Mouse (Mus musculus): ENCODE results near the gene 4430402I18Rik.
A peak's percentile ranks its signal among the peaks of the same experiment; 100 is the strongest.
"Not testable (repeated sequence)": the region's sequence is repeated elsewhere in the genome, so short reads cannot be mapped to it uniquely, and the experiment has no call there.

4430402I18Rik gene

DNA sequence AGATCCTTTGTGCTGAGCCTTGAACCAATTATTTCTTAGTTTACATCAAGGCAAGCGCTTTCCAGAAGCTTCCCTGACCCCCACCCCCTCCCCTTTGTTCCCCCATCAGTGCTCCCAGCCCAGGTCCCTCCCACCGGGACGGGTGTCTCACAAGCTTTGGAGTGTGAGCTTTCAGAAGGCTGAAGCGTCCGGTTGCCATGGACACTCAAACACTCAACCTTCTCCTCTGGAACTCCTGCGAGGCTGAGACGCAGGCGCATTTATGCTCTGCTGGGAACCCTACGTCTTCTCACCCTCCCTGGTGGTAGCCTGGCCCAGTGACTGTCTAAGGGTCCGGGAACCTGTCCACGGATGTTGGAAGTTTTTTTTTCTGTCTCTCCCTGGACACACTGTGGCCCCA lies at the start of gene 4430402I18Rik:
TSS of gene 4430402I18Rik (minus strand) at position 149 of the 400 bp plus-strand sequence.
- peak; percentile 73 for DNase-seq (ENCODE audit: low spot score)

DNA sequence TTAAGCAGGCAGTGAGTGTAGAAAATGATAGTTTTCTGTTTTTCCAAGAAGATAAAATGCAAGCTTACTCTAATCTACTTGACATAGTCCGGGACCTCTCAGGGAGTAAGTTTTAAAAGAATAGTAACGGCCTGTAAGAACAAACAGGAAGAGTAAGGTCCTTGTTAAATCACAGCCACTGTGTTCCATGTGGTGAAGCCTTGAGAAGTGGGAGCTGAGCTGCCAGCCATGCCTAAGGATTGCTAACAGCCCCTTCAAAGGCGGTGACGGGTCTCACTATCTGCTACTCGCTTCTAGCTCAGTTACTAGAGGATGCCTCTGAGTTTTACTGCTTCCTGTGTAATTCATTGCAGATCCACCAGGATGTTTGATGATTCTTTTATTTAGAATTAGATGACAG lies 49.2 kb upstream of the 4430402I18Rik start:
- no peak for DNase-seq (ENCODE audit: low spot score)

DNA sequence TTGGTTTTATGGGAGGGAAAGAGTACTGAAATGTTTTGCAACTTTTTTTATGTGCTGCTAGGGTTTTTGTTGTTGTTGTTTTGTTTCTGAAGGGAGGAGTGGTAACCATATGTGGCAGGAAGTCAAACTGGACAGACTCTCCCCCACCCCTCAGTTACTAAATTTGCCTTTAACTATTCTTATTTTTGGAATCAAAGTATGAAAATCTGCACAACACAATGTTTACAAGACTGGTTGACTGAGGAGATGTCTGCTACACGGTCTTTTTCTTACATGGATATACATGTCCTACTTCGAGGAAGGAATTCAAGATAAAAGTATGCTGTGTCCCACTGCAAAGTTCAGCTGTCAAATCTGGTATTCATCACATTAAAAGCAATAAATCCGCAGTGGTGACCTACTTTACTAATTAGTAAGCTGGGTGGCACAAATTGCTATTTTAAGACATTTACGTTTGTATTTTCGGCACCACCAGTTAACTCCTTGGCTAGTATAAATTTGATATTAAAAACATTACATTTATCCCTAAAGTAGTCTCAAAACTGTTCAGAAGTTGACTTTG lies 48.7 kb upstream of the 4430402I18Rik start:
- no peak for DNase-seq (ENCODE audit: low spot score)

DNA sequence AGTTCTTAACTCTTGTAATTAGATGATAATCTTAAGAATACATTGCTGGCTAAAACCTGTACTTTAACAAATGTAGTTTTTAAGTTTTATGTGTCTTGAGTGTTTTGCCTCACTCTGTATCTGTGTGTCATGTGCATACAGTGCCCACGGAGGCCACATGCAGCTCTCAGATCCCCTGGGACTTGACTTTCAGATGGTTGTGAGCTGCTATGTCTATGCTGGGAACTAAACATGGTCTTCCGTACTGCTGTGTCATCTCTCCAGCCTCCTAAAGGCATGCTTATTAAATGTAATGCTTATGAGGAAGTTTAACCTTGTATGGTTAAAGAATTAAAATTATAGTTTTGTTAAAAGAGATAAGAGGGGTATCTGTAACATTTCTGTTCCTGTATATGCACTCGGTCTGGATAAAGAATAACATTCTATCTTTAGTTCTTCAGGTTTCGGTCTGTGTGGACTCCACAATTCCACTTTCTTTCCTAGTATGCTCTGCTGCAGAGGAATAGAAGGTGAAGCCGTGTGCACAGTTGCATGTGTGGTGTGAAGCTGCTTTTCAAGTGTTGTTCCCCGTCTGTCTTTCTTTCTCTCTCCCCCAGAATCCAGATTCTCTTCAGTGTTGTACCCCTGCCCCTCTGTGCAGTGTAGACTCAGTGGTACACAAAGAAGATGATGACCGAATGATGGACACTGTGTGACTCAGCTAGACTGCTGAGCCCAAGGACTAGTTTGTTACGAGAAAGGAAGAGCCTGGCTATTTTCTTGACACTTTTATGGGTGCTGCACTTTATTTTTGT lies 48.0 kb upstream of the 4430402I18Rik start:
- DNase-seq (ENCODE audit: low spot score) = no peak

DNA sequence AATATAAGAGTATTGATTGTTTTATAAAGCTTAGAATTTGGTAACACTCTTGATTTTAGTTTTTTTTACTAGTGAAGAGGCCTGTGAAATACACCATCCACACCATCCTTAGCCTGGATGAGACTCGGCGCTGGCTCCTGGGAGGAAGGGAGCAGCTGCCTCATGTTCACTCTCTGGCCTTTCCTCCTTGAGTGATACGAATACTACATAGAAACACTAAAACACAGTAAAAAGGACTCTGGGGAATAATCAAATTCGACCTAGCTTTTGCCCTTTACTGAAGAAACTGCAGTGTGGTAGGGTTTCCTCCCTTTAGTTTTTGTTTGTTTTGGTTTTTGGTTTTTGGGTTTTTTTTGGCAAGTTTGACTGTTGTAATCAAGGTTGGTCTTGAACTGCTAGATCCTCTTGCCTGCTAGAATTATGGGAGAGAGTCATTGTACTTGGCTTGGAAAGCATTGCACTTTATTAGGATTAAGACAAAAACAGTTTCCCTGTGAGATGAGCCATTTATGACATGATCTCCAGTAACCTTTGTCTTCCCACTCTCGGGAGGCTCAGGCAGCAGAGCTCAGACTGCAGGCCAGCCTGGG lies 47.0 kb upstream of the 4430402I18Rik start:
- DNase-seq (ENCODE audit: low spot score) = no peak

DNA sequence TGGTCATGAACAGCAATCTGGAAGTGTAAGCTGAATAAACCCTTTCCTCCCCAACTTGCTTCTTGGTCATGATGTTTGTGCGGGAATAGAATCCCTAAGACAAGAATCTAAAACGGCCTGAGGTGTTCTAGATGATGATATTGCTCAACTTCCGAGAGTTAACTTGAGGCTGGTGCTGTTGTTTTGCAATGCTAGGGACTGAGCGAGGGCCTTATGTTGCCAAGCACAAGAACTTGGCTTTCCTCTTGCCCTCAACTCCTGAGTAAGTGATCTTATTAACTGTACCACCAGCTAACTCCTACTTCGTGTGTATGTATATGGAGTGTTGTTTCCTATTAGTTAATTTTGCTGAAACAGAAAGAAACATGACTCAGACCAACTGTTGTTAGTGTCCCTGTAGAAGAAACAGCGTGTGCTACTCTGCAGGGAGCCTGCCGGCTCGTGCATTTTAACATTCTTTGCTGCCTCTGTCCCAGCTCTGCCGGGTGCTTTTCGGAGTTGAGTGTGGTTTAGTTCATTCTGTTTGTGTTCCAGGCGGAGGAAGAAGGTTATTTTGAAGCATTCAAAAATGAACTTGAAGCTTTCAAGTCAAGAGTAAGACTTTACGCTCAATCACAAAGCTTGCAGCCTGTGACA lies 43.9 kb upstream of the 4430402I18Rik start:
- no peak for DNase-seq (ENCODE audit: low spot score)

DNA sequence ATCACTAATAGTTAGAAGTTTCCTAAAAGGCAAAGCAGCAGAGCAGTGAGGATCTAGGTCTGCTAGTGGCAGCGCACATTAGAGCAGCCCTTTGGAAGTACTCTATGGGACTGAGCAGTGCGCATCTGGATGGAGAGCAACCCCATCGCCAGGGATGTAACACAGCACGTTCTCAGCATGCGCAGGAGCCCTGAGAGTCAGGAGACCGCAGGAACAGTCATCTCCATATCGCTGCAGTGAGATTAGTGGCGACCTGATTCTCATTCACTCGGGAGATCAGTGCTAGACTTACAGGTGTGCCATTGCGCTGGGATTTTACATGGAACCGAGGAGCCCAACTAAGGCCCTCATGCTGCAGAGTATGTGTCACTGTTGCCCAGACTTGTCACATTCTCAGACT lies 41.4 kb upstream of the 4430402I18Rik start:
- DNase-seq (ENCODE audit: low spot score) = no peak

DNA sequence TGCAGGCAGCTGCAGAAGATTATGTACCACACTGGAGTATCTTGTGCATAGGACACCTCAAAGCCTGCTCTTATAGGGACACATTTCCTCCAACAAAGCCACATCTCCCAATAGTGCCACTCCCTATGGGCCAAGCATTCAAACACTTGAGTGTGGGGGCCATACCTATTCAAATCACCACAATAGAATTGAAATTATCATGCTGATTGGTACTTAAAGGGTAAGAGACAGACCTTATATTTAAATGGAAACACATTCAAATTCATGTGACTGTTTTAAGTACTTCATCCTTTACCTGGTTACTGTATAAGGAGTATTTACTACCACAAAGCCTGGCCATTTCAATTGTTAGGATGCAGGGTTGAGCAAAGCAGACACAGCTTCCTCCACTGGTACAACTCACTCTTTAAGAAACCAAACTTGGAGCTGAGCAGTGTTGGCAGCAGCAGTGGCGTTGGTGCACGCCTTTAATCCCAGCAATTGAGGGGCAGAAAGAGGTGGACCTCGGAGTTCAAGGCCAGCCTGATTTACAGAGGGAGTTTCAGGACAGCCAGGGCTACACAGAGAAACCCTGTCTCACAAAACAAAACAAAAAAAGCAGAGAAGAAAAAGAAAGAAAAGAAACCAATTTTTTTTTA lies 40.6 kb upstream of the 4430402I18Rik start:
- DNase-seq (ENCODE audit: low spot score) = no peak

DNA sequence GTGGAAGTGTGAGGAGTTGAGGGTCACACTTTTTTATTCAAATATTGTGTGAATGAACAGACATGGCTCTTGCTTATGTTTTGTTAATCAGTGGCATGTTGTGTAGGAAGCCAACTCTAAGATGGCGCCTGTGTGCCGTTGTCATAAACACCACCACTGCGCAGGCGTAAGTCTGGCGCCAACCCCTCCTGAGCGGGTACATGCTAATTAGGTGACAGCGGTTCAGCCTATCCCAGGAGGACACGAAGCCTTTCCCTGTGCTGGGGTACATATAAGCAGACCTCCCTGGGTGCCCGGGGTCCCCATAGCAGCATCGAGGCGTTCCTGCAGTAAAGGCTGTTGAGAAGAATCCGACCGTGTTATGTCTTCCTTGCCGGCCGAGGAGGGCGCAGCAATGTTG lies 32.7 kb upstream of the 4430402I18Rik start:
- DNase-seq (ENCODE audit: low spot score) = not testable (repeated sequence)

DNA sequence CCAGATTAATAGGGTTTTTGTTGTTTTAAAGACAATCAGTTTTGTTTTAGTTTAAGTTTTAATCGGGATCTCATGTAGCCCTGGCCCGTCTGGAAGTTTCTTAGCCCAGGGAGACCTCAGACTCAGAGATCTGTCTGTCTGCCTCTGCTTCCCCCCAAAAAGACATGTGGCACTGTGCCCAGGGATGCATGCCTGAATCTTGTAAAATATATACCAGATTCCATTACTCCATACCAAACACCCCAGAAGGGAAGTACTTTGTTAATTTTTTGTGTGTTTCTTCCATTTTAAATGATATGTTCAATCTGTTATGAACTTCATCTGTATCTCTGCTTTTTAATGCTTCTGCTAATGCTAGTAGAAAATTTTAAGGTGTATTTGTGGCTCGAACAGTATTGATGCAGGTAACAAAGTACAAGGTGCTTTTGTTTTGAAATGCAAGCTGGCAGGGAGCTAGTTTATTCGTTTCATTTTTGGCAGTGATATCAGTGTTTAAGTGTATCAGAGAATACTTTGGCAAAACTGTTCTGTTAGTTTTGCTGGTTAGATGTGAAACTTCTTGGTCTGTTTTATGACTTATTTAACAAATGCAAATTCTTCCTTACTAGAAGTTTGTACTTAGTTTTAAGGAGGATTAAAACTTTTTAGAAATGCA lies 30.5 kb upstream of the 4430402I18Rik start:
- no peak for DNase-seq (ENCODE audit: low spot score)

DNA sequence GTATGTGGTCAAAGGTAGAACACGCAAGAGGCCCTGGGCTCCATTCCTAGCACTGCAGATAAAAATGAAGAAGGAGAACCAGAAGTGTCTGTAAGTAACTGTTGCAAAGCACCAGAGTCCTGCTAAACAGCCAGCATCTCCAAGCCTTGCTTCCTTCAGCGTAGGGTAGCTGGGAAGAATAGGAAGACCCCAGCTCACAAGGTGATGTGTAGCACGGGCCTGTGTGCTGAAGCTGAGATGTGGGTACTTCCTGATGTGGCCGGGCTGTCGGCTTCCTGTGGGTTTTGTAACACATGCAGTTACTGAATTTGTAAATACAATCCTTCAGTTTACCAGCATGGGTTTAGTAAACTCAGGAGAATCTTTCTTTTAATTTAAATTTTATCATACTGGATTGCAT lies 27.8 kb upstream of the 4430402I18Rik start:
- no peak for DNase-seq (ENCODE audit: low spot score)

DNA sequence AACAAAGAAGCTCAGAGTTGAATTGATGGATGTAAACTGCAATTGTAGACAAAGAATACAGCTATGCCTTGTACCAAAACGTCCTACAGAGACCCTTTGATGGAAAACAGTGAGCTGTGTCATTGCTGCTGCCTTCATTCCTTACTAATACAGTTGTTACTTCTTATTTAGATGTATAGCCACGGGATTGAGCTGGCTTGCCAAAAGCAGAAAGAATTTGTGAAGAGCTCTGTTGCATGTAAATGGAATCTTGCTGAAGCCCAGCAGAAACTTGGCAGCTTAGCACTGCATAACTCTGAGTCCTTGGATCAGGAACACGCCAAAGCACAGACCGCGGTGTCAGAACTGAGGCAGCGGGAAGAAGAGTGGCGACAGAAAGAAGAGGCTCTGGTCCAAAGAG lies 27.3 kb upstream of the 4430402I18Rik start:
- DNase-seq (ENCODE audit: low spot score) = no peak

DNA sequence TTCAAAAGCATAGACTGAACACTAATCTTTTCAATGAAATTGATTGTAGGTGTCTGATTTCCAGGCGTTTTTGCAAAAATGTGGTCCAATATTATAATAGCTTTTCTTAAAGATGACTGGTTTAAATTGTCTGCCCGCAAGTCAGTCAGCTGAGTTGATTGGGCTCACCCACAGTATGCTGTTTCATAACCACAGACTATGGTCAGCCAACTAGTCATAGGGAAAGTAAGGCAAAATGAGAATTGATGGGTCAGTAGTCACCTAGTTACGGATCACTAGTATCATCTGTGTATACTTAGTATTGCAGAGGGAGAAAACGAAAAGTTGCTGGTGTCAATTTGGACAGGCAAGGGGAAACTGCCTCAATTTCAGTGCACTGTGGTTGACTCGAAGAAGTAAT lies 23.8 kb upstream of the 4430402I18Rik start:
- peak; percentile 11 for DNase-seq (ENCODE audit: low spot score)

DNA sequence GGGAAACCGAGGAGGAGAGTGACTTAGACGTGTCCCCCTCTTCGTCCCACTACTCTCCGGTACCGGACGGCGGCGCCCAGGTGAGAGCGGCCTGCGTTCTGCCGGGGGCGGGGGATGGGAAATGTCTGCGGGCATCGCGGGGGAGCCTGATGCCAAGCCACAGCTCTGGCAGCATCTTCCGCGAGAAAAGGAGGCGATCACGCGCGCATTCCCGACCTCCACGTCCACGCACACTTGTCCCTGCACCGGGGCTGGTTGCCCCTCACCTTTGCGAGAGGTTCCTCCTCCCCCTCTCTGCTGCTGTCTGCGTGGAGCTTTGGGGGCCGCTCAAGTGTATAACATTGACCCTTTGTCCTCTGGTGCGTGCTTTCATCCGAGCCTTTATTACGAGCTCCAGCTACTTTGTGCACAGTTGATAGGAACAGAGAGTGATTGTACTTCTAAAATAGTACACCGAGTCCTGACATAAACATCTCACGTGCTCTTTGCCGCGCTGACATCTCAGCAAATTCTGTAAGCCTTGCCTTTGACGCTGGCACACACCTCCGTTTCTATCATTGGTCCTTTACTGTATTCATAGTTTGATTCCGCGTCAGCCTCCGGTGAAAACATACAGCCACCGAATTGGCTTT lies 23.1 kb upstream of the 4430402I18Rik start:
- peak; percentile 46 for DNase-seq (ENCODE audit: low spot score)

DNA sequence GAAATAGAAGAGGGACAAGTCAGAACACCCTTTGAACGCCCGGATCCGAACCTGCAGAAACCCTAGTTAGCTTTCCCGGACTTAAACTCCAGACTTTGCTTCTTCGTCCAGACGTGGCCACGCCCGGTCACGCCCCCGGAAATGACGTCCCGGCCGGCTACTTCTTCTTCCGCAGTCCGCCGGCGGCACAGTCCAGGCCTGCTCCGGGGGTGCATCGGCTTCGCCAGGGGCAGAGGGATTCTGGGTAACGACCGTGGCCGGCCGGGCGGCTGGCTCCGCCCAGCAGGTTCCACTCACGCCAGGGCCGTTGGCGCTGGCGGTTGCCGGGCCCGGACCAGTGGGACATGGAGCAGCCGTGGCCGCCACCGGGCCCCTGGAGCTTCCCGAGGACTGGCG lies 22.6 kb upstream of the 4430402I18Rik start, which contains the start of gene Cdc37l1:
TSS of gene Cdc37l1 (plus strand) at position 159 of the 396 bp plus-strand sequence.
- DNase-seq (ENCODE audit: low spot score) = peak; percentile 98

DNA sequence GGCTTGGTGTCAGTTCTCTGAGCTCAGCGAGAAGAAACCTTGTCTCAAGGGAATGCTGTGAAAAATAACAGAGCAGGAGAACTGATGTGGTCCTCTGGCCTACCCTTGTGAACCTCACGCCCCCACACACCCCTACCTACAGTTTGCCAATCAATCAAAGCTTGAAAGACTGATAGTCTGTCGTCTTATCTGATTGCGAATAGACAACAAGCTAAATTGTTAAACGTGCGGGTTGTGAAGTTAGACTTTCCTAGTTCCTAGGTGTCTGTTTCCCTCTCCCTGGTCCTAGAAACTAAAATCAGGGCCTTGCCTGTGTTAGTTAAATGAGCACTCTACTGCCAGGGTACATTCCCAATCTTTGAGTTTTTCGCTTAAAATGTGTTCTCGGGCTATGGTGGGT lies 21.9 kb upstream of the 4430402I18Rik start:
- DNase-seq (ENCODE audit: low spot score) = no peak

DNA sequence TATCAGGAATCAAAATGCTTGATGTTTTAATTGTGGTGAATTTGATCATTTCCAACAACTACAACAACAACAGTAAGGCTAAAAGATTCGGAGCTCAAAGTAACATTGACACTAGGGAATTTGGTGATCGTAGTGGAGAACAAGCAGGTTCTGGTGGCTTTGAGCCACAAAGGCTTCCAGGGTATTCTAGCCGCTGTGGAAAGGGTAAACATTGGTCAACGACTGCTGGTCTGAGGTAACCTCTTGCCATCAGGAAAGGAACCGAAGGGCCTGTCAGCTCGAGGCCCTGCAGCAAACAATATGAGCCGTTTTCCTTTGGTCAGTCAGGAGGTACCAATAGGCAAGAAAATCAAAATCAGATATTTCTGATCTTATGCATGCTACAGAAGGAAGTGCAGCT lies 15.0 kb upstream of the 4430402I18Rik start:
- no peak for DNase-seq (ENCODE audit: low spot score)

DNA sequence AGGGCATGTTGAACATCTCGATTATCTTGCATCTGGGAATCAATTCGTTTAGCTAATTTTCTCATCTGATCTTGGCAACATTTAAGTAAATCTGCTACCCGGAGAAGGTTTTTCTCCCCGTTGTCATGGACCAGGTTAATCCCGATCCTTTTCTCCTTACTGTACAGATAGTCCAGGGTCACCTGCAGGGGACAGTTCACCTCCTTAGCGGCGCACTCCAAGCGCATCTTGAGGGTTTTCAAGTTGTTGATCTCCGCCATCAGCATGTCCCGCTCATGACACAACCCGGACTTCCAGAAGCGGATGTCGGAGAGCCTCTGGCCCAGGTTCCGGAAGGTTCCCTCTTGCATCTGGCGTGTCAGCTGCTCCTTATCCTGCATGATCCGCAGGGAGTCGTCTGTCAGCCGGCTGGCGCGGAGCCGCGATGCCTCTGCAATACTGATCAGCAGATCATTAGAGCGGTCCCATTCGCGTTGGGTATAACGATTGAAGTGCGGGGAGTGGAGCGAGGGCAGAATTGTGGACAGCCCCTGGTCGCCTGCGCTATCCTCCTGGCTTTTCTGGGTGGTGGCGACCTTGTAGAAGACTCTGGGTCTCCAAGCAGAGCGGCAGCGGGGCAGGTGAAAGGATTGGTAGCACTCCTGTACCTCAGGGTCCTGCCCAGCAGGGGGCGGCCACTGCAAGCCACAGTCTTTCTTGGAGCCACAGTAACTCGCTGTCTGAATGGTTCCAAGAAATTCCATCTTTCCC lies 7.4 kb upstream of the 4430402I18Rik start:
- DNase-seq (ENCODE audit: low spot score) = peak; percentile 86

DNA sequence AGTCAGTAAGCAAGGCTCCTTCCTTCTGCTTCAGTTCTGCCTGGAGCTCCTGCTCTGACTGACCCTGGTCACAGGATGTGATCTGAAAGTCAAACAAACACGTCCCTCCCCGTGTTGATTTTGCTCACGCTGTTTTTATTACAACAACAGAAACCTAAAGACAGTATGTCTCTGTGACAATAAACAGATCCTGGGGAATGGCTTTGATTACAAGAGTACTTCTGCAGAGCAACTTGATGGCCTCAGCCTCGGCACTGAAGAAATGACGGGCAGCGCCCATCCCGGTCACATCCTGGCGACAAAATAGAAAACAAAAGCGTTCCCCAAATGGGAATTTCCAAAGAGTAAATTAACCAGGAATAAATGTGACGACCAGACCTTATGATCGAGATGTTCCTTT lies 2.7 kb upstream of the 4430402I18Rik start:
- DNase-seq (ENCODE audit: low spot score) = peak; percentile 22

DNA sequence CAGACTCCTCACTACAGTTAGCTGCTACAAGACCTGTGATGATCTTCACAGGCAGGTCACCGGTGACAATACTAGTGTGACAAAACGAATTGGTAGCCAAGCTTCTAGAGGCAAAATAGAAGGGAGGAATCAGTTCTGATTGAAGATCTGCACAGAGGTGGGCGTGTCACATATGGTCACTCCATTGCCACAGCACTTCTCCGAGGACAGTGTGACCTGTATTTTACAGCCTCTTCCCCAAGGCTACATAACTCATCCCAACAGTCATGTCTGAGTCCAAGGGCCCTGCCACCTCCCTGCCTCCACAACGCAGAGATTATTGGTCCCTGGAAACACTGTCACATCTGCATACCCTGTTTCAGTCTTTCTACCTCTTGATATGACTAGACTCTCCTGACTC lies 1.6 kb upstream of the 4430402I18Rik start:
- DNase-seq (ENCODE audit: low spot score) = no peak

DNA sequence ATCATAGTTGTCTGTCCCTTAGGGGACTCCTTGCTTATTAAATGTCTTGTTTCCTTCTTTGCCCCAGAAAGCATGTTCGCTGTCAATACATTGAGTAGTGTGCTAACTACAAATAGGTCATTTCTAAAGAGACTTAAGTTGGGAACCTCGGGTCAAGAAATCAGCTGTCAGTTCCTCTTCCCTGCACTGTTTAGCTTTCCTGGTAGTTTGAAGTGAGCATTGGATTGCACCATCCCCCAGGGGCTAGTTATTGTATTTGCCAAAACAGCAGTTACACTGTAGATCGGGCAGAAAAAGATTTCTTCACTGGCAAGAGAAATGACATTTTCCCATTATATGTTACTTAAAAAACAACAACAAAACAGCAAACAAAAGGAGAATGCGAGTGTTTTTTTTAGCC lies 578 bp upstream of the 4430402I18Rik start:
- no peak for DNase-seq (ENCODE audit: low spot score)

All from embryo, embryonic 10 days (tissue).